Mouse (Mus musculus): Measurements from ENCODE around the gene Rhag.

Gene Rhag

GRCm38 (mm10) chr17:40874701-40875100 lies 63.8 kb downstream of the Rhag start:
- no peak for DNase-seq (ENCODE audit: low spot score in 2 of 2)

- DNase-seq (ENCODE audit: low spot score in 2 of 2) = no peak
Observed at GRCm38 (mm10) chr17:40875568-40875967, 64.6 kb downstream of the Rhag start.

GRCm38 (mm10) chr17:40877741-40878140 lies 66.8 kb downstream of the Rhag start:
- no peak for DNase-seq (ENCODE audit: low spot score in 2 of 2)

- DNase-seq (ENCODE audit: low spot score in 2 of 2) = no peak
Observed at GRCm38 (mm10) chr17:40879528-40879923, 68.6 kb downstream of the Rhag start.

GRCm38 (mm10) chr17:40879924-40880691 lies 69.2 kb downstream of the Rhag start, which contains the start of gene 9130008F23Rik:
Gene 9130008F23Rik, minus strand, starts transcription at chr17:40880559.
- DNase-seq (ENCODE audit: low spot score in 2 of 2) = peak; percentile 13 to 21

- DNase-seq (ENCODE audit: low spot score in 2 of 2) = no peak
Observed at GRCm38 (mm10) chr17:40882172-40882571, 71.2 kb downstream of the Rhag start.

- no peak for DNase-seq (ENCODE audit: low spot score in 2 of 2)
Observed at GRCm38 (mm10) chr17:40885155-40885554, 74.2 kb downstream of the Rhag start.

GRCm38 (mm10) chr17:40887849-40888536 lies 77.1 kb downstream of the Rhag start:
- no peak for DNase-seq (ENCODE audit: low spot score in 2 of 2)

Data from cerebellum, postnatal 4 days (tissue).